Mouse (Mus musculus): Measurements from ENCODE around the gene Tcf20. TPM values are rescaled to one million over a fixed set of nuclear protein-coding genes. Genes with fewer than 3 reads are reported as not detected.

Gene Tcf20
- polyA plus RNA-seq (2014; fragmentation: Illumina TruSeq; extraction: RNeasy Lipid Tissue Mini Kit (QIAGEN cat#74804); ENCODE audit: low read depth, low replicate concordance): 7.3 TPM

GRCm38 (mm10) chr15:82987732-82988112 is at the start of gene Tcf20:
Gene Tcf20, minus strand, starts transcription at chr15:82987872.

DNA sequence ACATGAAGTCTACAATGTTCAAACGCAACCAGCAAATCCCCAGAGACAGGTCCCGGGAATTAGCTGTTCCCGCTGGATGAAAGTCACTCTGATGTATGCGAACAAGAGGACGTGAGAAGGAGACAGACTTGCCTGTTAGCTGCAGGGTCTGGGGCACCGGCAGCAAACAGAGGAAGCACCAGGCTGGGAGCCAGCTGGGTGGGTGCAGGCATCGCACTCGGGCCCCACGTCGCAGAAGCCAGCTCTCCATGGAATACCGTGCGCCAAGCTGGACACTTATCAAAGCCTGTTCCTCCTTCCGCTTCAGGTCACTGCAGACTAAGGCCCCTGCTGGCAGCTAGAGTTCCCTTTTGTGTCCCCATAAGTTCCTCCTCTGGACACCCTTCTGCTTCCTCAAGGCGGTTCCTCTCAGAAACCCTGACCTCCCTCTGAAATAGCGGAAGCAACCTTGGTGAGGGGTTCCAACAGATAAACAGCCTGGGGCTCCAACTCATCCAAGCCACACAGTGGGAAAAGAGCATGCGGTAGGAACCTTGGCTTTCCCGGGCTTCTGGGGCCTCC is 45.4 kb upstream of the Tcf20 start, which contains the start of gene Nfam1:
Gene Nfam1, minus strand, starts transcription at position 326 of the 561 bp plus-strand sequence.

DNA sequence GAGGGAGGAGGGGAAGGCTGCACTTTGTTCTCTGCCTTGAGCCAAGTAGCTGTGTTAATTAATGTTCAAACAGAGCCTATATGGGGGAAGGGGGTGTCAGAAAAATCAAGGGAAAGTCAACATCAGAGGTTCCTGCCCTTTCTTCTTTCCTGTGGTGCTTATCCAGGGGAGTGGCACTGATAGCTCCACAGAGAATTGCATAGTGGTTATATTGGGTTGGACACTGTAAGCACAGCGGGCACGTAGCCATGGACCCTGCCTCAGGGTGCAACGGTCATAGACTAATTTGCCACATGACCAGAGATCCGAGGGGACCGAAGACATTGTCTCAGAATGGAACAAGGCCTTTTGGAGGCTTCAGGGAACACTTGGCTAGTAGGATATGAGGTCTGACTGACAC is 193.4 kb downstream of the Tcf20 start, which contains the start of gene Cyp2d26:
Gene Cyp2d26, minus strand, starts transcription at position 18 of the 400 bp plus-strand sequence.

GRCm38 (mm10) chr15:82763631-82764420 is 223.8 kb downstream of the Tcf20 start, which contains the start of gene Cyp2d40:
Gene Cyp2d40, minus strand, starts transcription at chr15:82764183.

Other genes with a start within 250 kb of the Tcf20 start
- 8.8 TPM for gene Cyp2d40, start 223.7 kb downstream of the Tcf20 start, polyA plus RNA-seq (2014; fragmentation: Illumina TruSeq; extraction: RNeasy Lipid Tissue Mini Kit (QIAGEN cat#74804); ENCODE audit: low read depth, low replicate concordance)
- 405 TPM for gene Cyp2d26, start 193.6 kb downstream of the Tcf20 start, polyA plus RNA-seq (2014; fragmentation: Illumina TruSeq; extraction: RNeasy Lipid Tissue Mini Kit (QIAGEN cat#74804); ENCODE audit: low read depth, low replicate concordance)
- gene Nfam1, start 45.4 kb upstream of the Tcf20 start, polyA plus RNA-seq (2014; fragmentation: Illumina TruSeq; extraction: RNeasy Lipid Tissue Mini Kit (QIAGEN cat#74804); ENCODE audit: low read depth, low replicate concordance): 0.74 TPM
- gene Serhl, start 101.6 kb upstream of the Tcf20 start, polyA plus RNA-seq (2014; fragmentation: Illumina TruSeq; extraction: RNeasy Lipid Tissue Mini Kit (QIAGEN cat#74804); ENCODE audit: low read depth, low replicate concordance): 8.1 TPM
- 1.0 TPM for gene Rrp7a, start 134.9 kb upstream of the Tcf20 start, polyA plus RNA-seq (2014; fragmentation: Illumina TruSeq; extraction: RNeasy Lipid Tissue Mini Kit (QIAGEN cat#74804); ENCODE audit: low read depth, low replicate concordance)
- 8.0 TPM for gene Poldip3, start 161.5 kb upstream of the Tcf20 start, polyA plus RNA-seq (2014; fragmentation: Illumina TruSeq; extraction: RNeasy Lipid Tissue Mini Kit (QIAGEN cat#74804); ENCODE audit: low read depth, low replicate concordance)
- gene Cyb5r3, start 184.7 kb upstream of the Tcf20 start, polyA plus RNA-seq (2014; fragmentation: Illumina TruSeq; extraction: RNeasy Lipid Tissue Mini Kit (QIAGEN cat#74804); ENCODE audit: low read depth, low replicate concordance): 90.8 TPM